Mouse (Mus musculus): Measurements from ENCODE around the gene Tmem223. TPM values are rescaled to one million over a fixed set of nuclear protein-coding genes. Genes with fewer than 3 reads are reported as not detected.

Gene Tmem223
- total RNA-seq, 2 experiments from 2014 or later, result 81.9 to 82.5 TPM

- DNase-seq, result no peak
Observed at GRCm38 (mm10) chr19:8803204-8803780, 32.5 kb downstream of the Tmem223 start.

- DNase-seq, result no peak
Observed at GRCm38 (mm10) chr19:8803879-8804660, 33.3 kb downstream of the Tmem223 start.

GRCm38 (mm10) chr19:8806810-8807209 lies 36.0 kb downstream of the Tmem223 start:
- no peak for DNase-seq

GRCm38 (mm10) chr19:8815812-8816211 lies 45.0 kb downstream of the Tmem223 start:
- DNase-seq, result no peak

- no peak for DNase-seq
Observed at GRCm38 (mm10) chr19:8817001-8817400, 46.2 kb downstream of the Tmem223 start.

GRCm38 (mm10) chr19:8818301-8818798 lies 47.6 kb downstream of the Tmem223 start:
- no peak for DNase-seq

GRCm38 (mm10) chr19:8818801-8819595 lies 48.2 kb downstream of the Tmem223 start, which contains the start of gene Ttc9c:
TSS of gene Ttc9c (minus strand) at chr19:8819333.
- peak; percentile 88 for DNase-seq

- peak; percentile 99 for DNase-seq
Observed at GRCm38 (mm10) chr19:8819596-8820423, 49.0 kb downstream of the Tmem223 start, which contains the start of gene Hnrnpul2. TSS of gene Hnrnpul2 (plus strand) at chr19:8820010.

- DNase-seq, result no peak
Observed at GRCm38 (mm10) chr19:8820424-8820956, 49.7 kb downstream of the Tmem223 start.

- no peak for DNase-seq
Observed at GRCm38 (mm10) chr19:8821146-8821545, 50.4 kb downstream of the Tmem223 start.

Small RNA genes within 50 kb of the gene (microRNA-seq; reads per million reads assigned to microRNA genes)
- 0.25 to 0.64 reads per million in 2 experiments for gene Mir6992

Other genes with a start within 250 kb of the Tmem223 start
- under 1 TPM in 1 of 2 experiments, not detected in 1; 0.07 TPM for gene Slc22a8, start 179.7 kb upstream of the Tmem223 start, total RNA-seq (2021)
- gene Slc22a6, start 153.0 kb upstream of the Tmem223 start, total RNA-seq (2021), result not detected
- gene Chrm1, start 107.2 kb upstream of the Tmem223 start, total RNA-seq (2021), result under 1 TPM; 0.11 to 0.16 TPM
- 10 to 100 TPM; 29.4 to 36.7 TPM for gene Slc3a2, start 47.6 kb upstream of the Tmem223 start, total RNA-seq (2021)
- gene Wdr74, start 35.2 kb upstream of the Tmem223 start, total RNA-seq (2021), result 10 to 100 TPM; 26.5 to 27.4 TPM
- under 1 TPM in 1 of 2 experiments, not detected in 1; 0.65 TPM for gene 1700092M07Rik, start 30.3 kb upstream of the Tmem223 start, total RNA-seq (2021)
- 10 to 100 TPM; 35.6 to 46.3 TPM for gene Stx5a, start 29.6 kb upstream of the Tmem223 start, total RNA-seq (2021)
- gene Nxf1, start 13.9 kb upstream of the Tmem223 start, total RNA-seq (2021), result 10 to 100 TPM; 40.8 to 61.8 TPM
- gene Tmem179b, start 3.5 kb downstream of the Tmem223 start, total RNA-seq (2021), result 10 to 100 TPM; 13.6 to 14.1 TPM
- 10 to 100 TPM in 1 of 2 experiments, 1 to 10 TPM in 1; 8.5 to 12.0 TPM for gene Taf6l, start 15.4 kb downstream of the Tmem223 start, total RNA-seq (2021)
- gene Polr2g, start 27.6 kb downstream of the Tmem223 start, total RNA-seq (2021), result 10 to 100 TPM; 40.9 to 45.1 TPM
- 1 to 10 TPM; 1.0 to 1.4 TPM for gene Zbtb3, start 31.6 kb downstream of the Tmem223 start, total RNA-seq (2021)
- 10 to 100 TPM; 11.8 to 15.7 TPM for gene Ttc9c, start 48.3 kb downstream of the Tmem223 start, total RNA-seq (2021)
- gene Hnrnpul2, start 49.0 kb downstream of the Tmem223 start, total RNA-seq (2021), result 10 to 100 TPM; 42.2 to 47.8 TPM
- gene AC129217.1, start 58.8 kb downstream of the Tmem223 start, total RNA-seq (2021), result not detected
- gene Bscl2, start 66.5 kb downstream of the Tmem223 start, total RNA-seq (2021), result 10 to 100 TPM; 16.8 to 19.5 TPM
- gene Gng3, start 68.2 kb downstream of the Tmem223 start, total RNA-seq (2021), result under 1 TPM; 0.66 to 0.77 TPM
- 10 to 100 TPM; 11.5 to 14.0 TPM for gene Lrrn4cl, start 79.8 kb downstream of the Tmem223 start, total RNA-seq (2021)
- 100 to 1,000 TPM; 169 to 172 TPM for gene Ubxn1, start 100.5 kb downstream of the Tmem223 start, total RNA-seq (2021)
- 10 to 100 TPM; 55.2 to 58.1 TPM for gene Uqcc3, start 109.9 kb downstream of the Tmem223 start, total RNA-seq (2021)
- gene Lbhd1, start 112.7 kb downstream of the Tmem223 start, total RNA-seq (2021), result 10 to 100 TPM in 1 of 2 experiments, 1 to 10 TPM in 1; 7.2 to 11.8 TPM
- not detected for gene Gm49403, start 112.9 kb downstream of the Tmem223 start, total RNA-seq (2021)
- 10 to 100 TPM; 25.6 to 29.6 TPM for gene 1810009A15Rik, start 117.9 kb downstream of the Tmem223 start, total RNA-seq (2021)
- 1 to 10 TPM in 1 of 2 experiments, not detected in 1; 3.3 TPM for gene Gm49416, start 117.9 kb downstream of the Tmem223 start, total RNA-seq (2021)
- 10 to 100 TPM; 10.7 to 14.6 TPM for gene Ints5, start 122.0 kb downstream of the Tmem223 start, total RNA-seq (2021)
- gene Ganab, start 127.1 kb downstream of the Tmem223 start, total RNA-seq (2021), result 10 to 100 TPM; 42.1 to 58.8 TPM
- gene B3gat3, start 149.4 kb downstream of the Tmem223 start, total RNA-seq (2021), result 10 to 100 TPM; 23.4 to 27.6 TPM
- 1 to 10 TPM; 4.2 to 5.6 TPM for gene Rom1, start 158.4 kb downstream of the Tmem223 start, total RNA-seq (2021)
- gene Eml3, start 158.6 kb downstream of the Tmem223 start, total RNA-seq (2021), result 10 to 100 TPM; 11.7 to 15.9 TPM
- 10 to 100 TPM; 37.7 to 49.7 TPM for gene Mta2, start 170.9 kb downstream of the Tmem223 start, total RNA-seq (2021)
- gene Tut1, start 182.9 kb downstream of the Tmem223 start, total RNA-seq (2021), result 10 to 100 TPM in 1 of 2 experiments, 1 to 10 TPM in 1; 9.1 to 11.2 TPM
- 100 to 1,000 TPM; 640 to 671 TPM for gene Eef1g, start 196.0 kb downstream of the Tmem223 start, total RNA-seq (2021)
- gene Ahnak, start 218.3 kb downstream of the Tmem223 start, total RNA-seq (2021), result 100 to 1,000 TPM; 235 to 267 TPM

Data from gastrocnemius, postnatal 10 days (tissue).